Mouse (Mus musculus): ENCODE measurements at regions not wholly inside any gene's neighbourhood (a gene's known extent, or its start where the extent isn't known, plus 50 kb on each side); places are given as distances from the start of the nearest gene placed in this dataset.

DNA sequence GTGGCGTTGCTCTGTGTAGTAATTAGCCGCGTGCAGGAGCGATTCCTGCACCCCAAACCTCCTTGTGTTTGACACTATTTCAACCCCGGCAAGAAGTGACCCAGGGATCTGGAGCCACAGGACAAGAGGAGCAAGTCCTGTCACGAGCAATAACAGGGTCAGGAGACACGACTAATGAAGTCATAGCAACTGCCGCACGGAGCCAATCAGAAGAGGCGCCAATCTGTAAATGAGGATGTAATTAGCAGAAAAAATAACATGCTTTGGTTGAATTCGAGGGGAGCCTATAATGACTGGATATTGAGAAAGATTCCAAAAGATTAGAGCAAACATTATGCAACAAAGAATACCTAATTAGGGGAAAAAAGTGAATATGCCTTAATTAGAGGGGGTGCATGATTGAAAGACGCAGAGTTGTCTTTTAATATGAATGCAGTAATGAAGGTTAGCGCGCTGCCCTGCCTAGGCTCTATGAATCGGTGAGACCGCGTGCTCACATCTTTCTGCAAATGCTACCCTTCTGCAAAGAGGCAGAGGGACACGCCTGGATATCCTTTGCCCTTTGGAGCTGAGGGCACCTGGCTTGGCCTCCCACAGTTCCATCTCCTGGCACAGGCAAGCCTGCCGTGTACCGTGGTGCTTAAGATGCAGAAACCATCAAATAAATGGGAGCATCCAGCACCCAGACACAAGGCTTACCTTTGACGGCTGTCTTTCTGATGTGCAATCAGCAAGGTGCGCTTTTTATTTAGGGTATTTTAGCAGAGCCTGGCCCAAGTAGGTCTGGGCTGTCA is 220.9 kb upstream of the Tshz3 start:
- TF ChIP-seq CTCF (IDR thresholded peaks at IDR 0.05; ENCODE audit: low read depth), result no peak
- TF ChIP-seq EP300 (IDR thresholded peaks at IDR 0.05; ENCODE audit: low read depth), result no peak

Measured in heart, postnatal 0 days (tissue).